Mouse (Mus musculus): ENCODE results near the gene Rgl1. TPM values are rescaled to one million over a fixed set of nuclear protein-coding genes. Genes with fewer than 3 reads are reported as not detected.

Gene Rgl1
- total and polyA plus RNA-seq, 2 experiments from 2014 or later = 36.7 to 38.9 TPM

DNA sequence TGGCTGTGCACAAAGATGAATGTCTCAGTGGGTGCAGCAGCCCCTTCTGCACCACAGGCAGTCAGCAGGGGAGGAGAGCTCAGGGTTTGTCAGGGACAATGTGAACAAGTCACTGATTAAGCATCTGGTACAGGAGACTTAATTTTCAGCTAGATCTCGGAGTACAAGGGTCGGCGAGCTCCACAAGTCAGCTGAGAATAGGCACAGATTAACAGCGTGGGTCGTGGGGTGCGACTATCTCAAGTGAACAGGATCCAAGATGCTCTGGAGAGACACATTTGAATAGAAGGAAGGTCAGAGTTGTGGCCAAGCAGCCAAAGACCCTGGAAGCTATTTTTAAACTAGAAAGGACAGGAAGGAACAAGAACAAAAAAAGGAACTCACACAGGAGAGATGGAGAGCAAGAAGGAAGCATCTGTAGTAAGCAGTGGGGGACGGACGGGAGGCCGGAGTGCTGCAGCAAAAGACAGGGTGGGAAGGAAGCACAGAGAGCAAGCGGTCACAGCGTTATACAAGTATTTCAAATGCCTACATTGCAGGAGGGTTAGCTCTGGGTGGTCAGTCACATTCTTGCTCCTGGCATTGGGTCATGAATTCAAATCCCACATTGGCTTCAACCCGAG lies 153.5 kb downstream of the Rgl1 start:
- Histone ChIP-seq H3K27me3 (ENCODE audit: control insufficient read depth, insufficient read depth, low read length) (no peaks in the 10 kb centered on the region), H3K4me2 (ENCODE audit: low read depth, low read length) (peak overlapping the region; percentile 5; the same call in 1 of the 2 replicates), H3K27ac (ENCODE audit: low read depth) (peak overlapping the region; percentile 70), H3K36me3 (replicated peaks; ENCODE audit: control insufficient read depth, insufficient read depth, low read length) (peaks cover 27% of the 10 kb centered on the region), H3K4me3 (ENCODE audit: low read depth, low read length) (no peak overlapping the region), H3K9ac (replicated peaks; ENCODE audit: low read depth, low read length) (no peak overlapping the region), H3K9me3 (replicated peaks; ENCODE audit: control insufficient read depth, low read length) (no peaks in the 10 kb centered on the region), H3K4me1 (ENCODE audit: control insufficient read depth, insufficient read depth) (peaks cover 83% of the 10 kb centered on the region)
- TF ChIP-seq EP300 (IDR thresholded peaks at IDR 0.05; ENCODE audit: low read depth) (no peak), CTCF (IDR thresholded peaks at IDR 0.05; ENCODE audit: low read depth) (no peak)
- DNase-seq (ENCODE audit: low spot score) = no peak
- no peak; the same call in 1 of the 2 replicates for ATAC-seq (ENCODE audit: insufficient read depth, low read depth)
- 23% methylated on average over 12 of the region's 12 CpGs for WGBS

DNA sequence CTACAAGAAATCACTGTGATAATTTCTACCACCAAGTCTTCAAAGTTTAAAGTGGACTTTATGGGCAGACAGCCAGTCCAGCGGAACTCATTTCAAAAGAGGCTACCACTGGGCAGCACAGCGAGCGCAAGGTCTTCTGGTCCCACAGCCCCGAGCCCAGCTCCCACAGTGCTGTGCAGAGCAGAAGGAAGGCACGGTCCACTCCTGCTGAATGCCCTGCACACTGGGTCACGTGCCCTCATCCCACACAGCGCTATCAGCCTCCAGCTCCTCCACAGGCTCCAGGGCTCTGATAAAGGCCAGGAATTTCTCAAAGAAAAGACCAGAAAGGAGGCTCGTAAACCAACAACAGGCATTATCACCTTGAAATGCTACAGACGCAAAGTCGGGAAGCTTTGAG lies 156.6 kb downstream of the Rgl1 start:
- H3K9ac ChIP-seq (replicated peaks; ENCODE audit: low read depth, low read length) = no peak overlapping the region
- peaks cover 65% of the 10 kb centered on the region for H3K4me1 ChIP-seq (ENCODE audit: control insufficient read depth, insufficient read depth)
- DNase-seq (ENCODE audit: low spot score) = no peak
- H3K9me3 ChIP-seq (replicated peaks; ENCODE audit: control insufficient read depth, low read length) = no peaks in the 10 kb centered on the region
- no peak for TF ChIP-seq EP300 (IDR thresholded peaks at IDR 0.05; ENCODE audit: low read depth)
- no peak for TF ChIP-seq CTCF (IDR thresholded peaks at IDR 0.05; ENCODE audit: low read depth)
- H3K4me2 ChIP-seq (ENCODE audit: low read depth, low read length) = no peak overlapping the region
- H3K36me3 ChIP-seq (replicated peaks; ENCODE audit: control insufficient read depth, insufficient read depth, low read length) = peaks cover 31% of the 10 kb centered on the region
- WGBS = 25% methylated on average over 10 of the region's 10 CpGs
- H3K27ac ChIP-seq (ENCODE audit: low read depth) = peak overlapping the region; percentile 49; the same call in 1 of the 2 replicates
- H3K27me3 ChIP-seq (ENCODE audit: control insufficient read depth, insufficient read depth, low read length) = no peaks in the 10 kb centered on the region
- no peak overlapping the region for H3K4me3 ChIP-seq (ENCODE audit: low read depth, low read length)
- ATAC-seq (ENCODE audit: insufficient read depth, low read depth) = peak; percentile 60

- 44% methylated on average over 7 of the region's 7 CpGs for WGBS
- Histone ChIP-seq H3K9me3 (replicated peaks; ENCODE audit: control insufficient read depth, low read length) (no peaks in the 10 kb centered on the region), H3K9ac (replicated peaks; ENCODE audit: low read depth, low read length) (no peak overlapping the region), H3K27me3 (ENCODE audit: control insufficient read depth, insufficient read depth, low read length) (no peaks in the 10 kb centered on the region), H3K4me2 (ENCODE audit: low read depth, low read length) (no peak overlapping the region), H3K36me3 (replicated peaks; ENCODE audit: control insufficient read depth, insufficient read depth, low read length) (peaks cover 29% of the 10 kb centered on the region), H3K4me1 (ENCODE audit: control insufficient read depth, insufficient read depth) (peaks cover 63% of the 10 kb centered on the region), H3K4me3 (ENCODE audit: low read depth, low read length) (no peak overlapping the region), H3K27ac (ENCODE audit: low read depth) (peak overlapping the region; percentile 5; the same call in 1 of the 2 replicates)
- no peak for TF ChIP-seq EP300 (IDR thresholded peaks at IDR 0.05; ENCODE audit: low read depth)
- TF ChIP-seq CTCF (IDR thresholded peaks at IDR 0.05; ENCODE audit: low read depth) = no peak
- DNase-seq (ENCODE audit: low spot score) (no peak), ATAC-seq (ENCODE audit: insufficient read depth, low read depth) (no peak)
Measured at GRCm38 (mm10) chr1:152609006-152609405, 157.1 kb downstream of the Rgl1 start.

GRCm38 (mm10) chr1:152607765-152608164 lies 158.4 kb downstream of the Rgl1 start:
- peaks cover 56% of the 10 kb centered on the region for H3K4me1 ChIP-seq (ENCODE audit: control insufficient read depth, insufficient read depth)
- H3K4me2 ChIP-seq (ENCODE audit: low read depth, low read length) = no peak overlapping the region
- H3K4me3 ChIP-seq (ENCODE audit: low read depth, low read length) = no peak overlapping the region
- no peak for DNase-seq (ENCODE audit: low spot score)
- 0 out of 2 replicates have a peak overlapping the region, but pooled peaks have one; percentile 2 for H3K9ac ChIP-seq (replicated peaks; ENCODE audit: low read depth, low read length)
- H3K27me3 ChIP-seq (ENCODE audit: control insufficient read depth, insufficient read depth, low read length) = no peaks in the 10 kb centered on the region
- TF ChIP-seq CTCF (IDR thresholded peaks at IDR 0.05; ENCODE audit: low read depth) = no peak
- no peak for TF ChIP-seq EP300 (IDR thresholded peaks at IDR 0.05; ENCODE audit: low read depth)
- peaks cover 24% of the 10 kb centered on the region; the same call in 1 of the 2 replicates for H3K36me3 ChIP-seq (replicated peaks; ENCODE audit: control insufficient read depth, insufficient read depth, low read length)
- peak overlapping the region; percentile 65 for H3K27ac ChIP-seq (ENCODE audit: low read depth)
- 37% methylated on average over 14 of the region's 14 CpGs for WGBS
- ATAC-seq (ENCODE audit: insufficient read depth, low read depth) = no peak
- no peaks in the 10 kb centered on the region for H3K9me3 ChIP-seq (replicated peaks; ENCODE audit: control insufficient read depth, low read length)

GRCm38 (mm10) chr1:152606727-152607126 lies 159.4 kb downstream of the Rgl1 start:
- H3K9ac ChIP-seq (replicated peaks; ENCODE audit: low read depth, low read length) = no peak overlapping the region
- H3K4me2 ChIP-seq (ENCODE audit: low read depth, low read length) = no peak overlapping the region
- H3K27ac ChIP-seq (ENCODE audit: low read depth) = peak overlapping the region; percentile 53
- H3K4me1 ChIP-seq (ENCODE audit: control insufficient read depth, insufficient read depth) = peaks cover 48% of the 10 kb centered on the region
- H3K4me3 ChIP-seq (ENCODE audit: low read depth, low read length) = no peak overlapping the region
- TF ChIP-seq EP300 (IDR thresholded peaks at IDR 0.05; ENCODE audit: low read depth) (no peak), CTCF (IDR thresholded peaks at IDR 0.05; ENCODE audit: low read depth) (no peak)
- no peaks in the 10 kb centered on the region for H3K27me3 ChIP-seq (ENCODE audit: control insufficient read depth, insufficient read depth, low read length)
- 80% methylated on average over 11 of the region's 11 CpGs for WGBS
- DNase-seq (ENCODE audit: low spot score) (no peak), ATAC-seq (ENCODE audit: insufficient read depth, low read depth) (no peak)
- no peaks in the 10 kb centered on the region for H3K9me3 ChIP-seq (replicated peaks; ENCODE audit: control insufficient read depth, low read length)
- H3K36me3 ChIP-seq (replicated peaks; ENCODE audit: control insufficient read depth, insufficient read depth, low read length) = peaks cover 18% of the 10 kb centered on the region; the same call in 1 of the 2 replicates

Data from heart, postnatal 0 days (tissue).